Mouse (Mus musculus) brain, embryonic 14.5 days (tissue): ENCODE measurements at regions not wholly inside any gene's neighbourhood (a gene's known extent, or its start where the extent isn't known, plus 50 kb on each side); places are given as distances from the start of the nearest gene placed in this dataset.

Source experiments
- CTCF ChIP-seq: fragments of 200-500 bp; IDR thresholded peaks from 2 replicates; pipeline ENCODE4 v1.5.1; 2012; ENCODE audit warnings: inconsistent platforms, mild to moderate bottlenecking, moderate library complexity, borderline replicate concordance; ENCODE audit not compliant: insufficient read depth, insufficient read length; ENCODE audit errors: extremely low read depth
- POLR2A ChIP-seq: fragments of 200-500 bp; IDR thresholded peaks from 2 replicates; pipeline ENCODE4 v1.6.1; 2012; ENCODE audit warnings: mild to moderate bottlenecking, inconsistent platforms, borderline replicate concordance; ENCODE audit not compliant: poor library complexity, insufficient read depth, insufficient read length, severe bottlenecking; ENCODE audit errors: extremely low read depth

- TF ChIP-seq CTCF (no peak), POLR2A (no peak)
Observed at GRCm38 (mm10) chr11:14676992-14677734, 78.1 kb downstream of the Pom121l12 start.
